Mouse (Mus musculus) adrenal gland (tissue): Measurements from ENCODE around the gene Gal3st1.
"Not testable (repeated sequence)": the region's sequence is repeated elsewhere in the genome, so short reads cannot be mapped to it uniquely, and the experiment has no call there.

Source experiments
- intact Hi-C: fragments of 180-260 bp; cut with DNase I; formaldehyde crosslinking; loops from one replicate; pipeline ENCODE4 v1.15.1; 2025

Gene Gal3st1

GRCm38 (mm10) chr11:3982275-3983209, 894 bp upstream of the Gal3st1 start:
- intact Hi-C loops, result no loop called here

GRCm38 (mm10) chr11:3983863-3984745, 668 bp downstream of the Gal3st1 start:
- intact Hi-C loops, result no loop called here

GRCm38 (mm10) chr11:3989748-3990147, 6.3 kb downstream of the Gal3st1 start:
- intact Hi-C loops, result no loop called here

- intact Hi-C loops, result no loop called here
These were observed 9.7 kb downstream of the Gal3st1 start for GRCm38 (mm10) chr11:3993132-3993531.

- intact Hi-C loops, result no loop called here
These were observed 10.5 kb downstream of the Gal3st1 start for GRCm38 (mm10) chr11:3993914-3994313.

GRCm38 (mm10) chr11:3995511-3995910, 12.1 kb downstream of the Gal3st1 start:
- intact Hi-C loops, result no loop called here

- intact Hi-C loops, result no loop called here
These were observed 13.4 kb downstream of the Gal3st1 start for GRCm38 (mm10) chr11:3996840-3997239.

- intact Hi-C loops, result no loop called here
These were observed 14.7 kb downstream of the Gal3st1 start for GRCm38 (mm10) chr11:3997978-3998720.

GRCm38 (mm10) chr11:3999547-3999946, 16.1 kb downstream of the Gal3st1 start:
- intact Hi-C loops, result no loop called here

- intact Hi-C loops, result loop anchor here (1.0 kb wide), 1 partner anchor 82 kb away; no protein-coding TSS in a partner anchor
These were observed 18.2 kb downstream of the Gal3st1 start for GRCm38 (mm10) chr11:4001603-4002002.

- intact Hi-C loops, result no loop called here
These were observed 21.9 kb downstream of the Gal3st1 start for GRCm38 (mm10) chr11:4005220-4005805.

- intact Hi-C loops, result no loop called here
These were observed 23.0 kb downstream of the Gal3st1 start for GRCm38 (mm10) chr11:4006462-4006861.

- intact Hi-C loops, result no loop called here
These were observed 29.2 kb downstream of the Gal3st1 start for GRCm38 (mm10) chr11:4012616-4013015.

- intact Hi-C loops, result not testable (repeated sequence)
These were observed 32.4 kb downstream of the Gal3st1 start for GRCm38 (mm10) chr11:4015796-4016195.

- intact Hi-C loops, result not testable (repeated sequence)
These were observed 38.7 kb downstream of the Gal3st1 start for GRCm38 (mm10) chr11:4022111-4022510.

- intact Hi-C loops, result no loop called here
These were observed 39.9 kb downstream of the Gal3st1 start for GRCm38 (mm10) chr11:4023321-4023720.

GRCm38 (mm10) chr11:4027066-4027465, 43.6 kb downstream of the Gal3st1 start:
- intact Hi-C loops, result no loop called here

GRCm38 (mm10) chr11:4027561-4028334, 44.3 kb downstream of the Gal3st1 start:
- intact Hi-C loops, result no loop called here

GRCm38 (mm10) chr11:4029343-4029742, 45.9 kb downstream of the Gal3st1 start:
- intact Hi-C loops, result no loop called here
